Comparison of ENCODE assay signal across 25 mouse cellular contexts in genomic region chr8:88931050-88931449, GRCm38 (mm10).
"Had no signal": no experiment of that assay in that cellular context is flagged by ENCODE, and none has a peak within 500 bp of the region (broad histone marks: within the 10 kb centered on the region; RNA-seq: fewer than 3 reads in every experiment).

No protein-coding gene starts in this region.

- H3K4me2 ChIP-seq: heart, embryonic 11.5 days; heart, embryonic 13.5 days; heart, embryonic 15.5 days; hindbrain, embryonic 13.5 days; hindbrain, embryonic 15.5 days; kidney, embryonic 15.5 days; limb, embryonic 13.5 days; limb, embryonic 15.5 days had no signal

- ATAC-seq: hindbrain, postnatal 0 days; intestine, embryonic 16.5 days had no signal

- H3K36me3 ChIP-seq: heart, embryonic 13.5 days; heart, embryonic 15.5 days; hindbrain, embryonic 13.5 days; hindbrain, embryonic 15.5 days; kidney, embryonic 15.5 days; limb, embryonic 13.5 days; limb, embryonic 15.5 days had no signal

- DNase-seq: gastrocnemius, postnatal 14 days; gastrocnemius, postnatal 36 days; heart, adult 11 months; heart, adult 2 months; heart, postnatal 14 days; heart, postnatal 36 days; kidney, adult 11 months; kidney, adult 8-10 months; kidney, postnatal 14 days; kidney, postnatal 36 days; layer of hippocampus, adult 9-11 months; layer of hippocampus, postnatal 36 days; left cerebral cortex, postnatal 4 days had no signal

- H3K27ac ChIP-seq: heart, adult 2 months; heart, embryonic 13.5 days; heart, embryonic 15.5 days; hindbrain, embryonic 13.5 days; hindbrain, embryonic 15.5 days; hindbrain, postnatal 0 days; kidney, embryonic 15.5 days; kidney, postnatal 0 days; limb, embryonic 13.5 days; limb, embryonic 15.5 days; liver, embryonic 14.5 days had no signal

- H3K4me3 ChIP-seq: heart, adult 2 months; heart, embryonic 13.5 days; heart, embryonic 15.5 days; hindbrain, embryonic 13.5 days; hindbrain, embryonic 15.5 days; kidney, embryonic 15.5 days; limb, embryonic 13.5 days; limb, embryonic 15.5 days had no signal

- H3K9me3 ChIP-seq: heart, embryonic 15.5 days; hindbrain, embryonic 13.5 days; hindbrain, embryonic 15.5 days; kidney, embryonic 15.5 days; limb, embryonic 13.5 days; limb, embryonic 15.5 days had no signal

- H3K27me3 ChIP-seq: hindbrain, embryonic 13.5 days; hindbrain, embryonic 15.5 days; kidney, embryonic 15.5 days had no signal

- H3K9ac ChIP-seq: heart, embryonic 13.5 days; heart, embryonic 15.5 days; hindbrain, embryonic 13.5 days; hindbrain, embryonic 15.5 days; kidney, embryonic 15.5 days; limb, embryonic 13.5 days; limb, embryonic 15.5 days; liver, embryonic 14.5 days had no signal
